8 mouse cellular contexts compared by ENCODE assay signal in genomic region chr16:4003489-4004398, GRCm38 (mm10). TPM values are rescaled to one million over a fixed set of nuclear protein-coding genes. Genes with fewer than 3 reads are reported as not detected.
DNase-seq lines count a peak whose midpoint lies in the region; ATAC-seq and TF ChIP-seq lines count a peak whose summit lies in the region.

Gene Slx4 (minus strand): TSS chr16:4003770.

- H3K9ac ChIP-seq in CH12.LX (ENCODE audit: insufficient read depth, low read depth) = peak within 1 kb of the TSS; percentile 77
- peak within 1 kb of the TSS; percentile 79 for H3K9ac ChIP-seq in forebrain, embryonic 11.5 days (ENCODE audit: low read length)
- H3K9ac ChIP-seq in heart, embryonic 16.5 days (ENCODE audit: low read length) = peak within 1 kb of the TSS; percentile 88
- peak within 1 kb of the TSS; percentile 87 for H3K9ac ChIP-seq in liver, embryonic 15.5 days
- peak within 1 kb of the TSS; percentile 83 for H3K9ac ChIP-seq in neural tube, embryonic 12.5 days

- TF ChIP-seq CTCF in CH12.LX (conservative IDR thresholded peaks at IDR 0.05 in 1 of 2, IDR thresholded peaks at IDR 0.05 in 1 of 2; ENCODE audit: low read depth in 2 of 2, low read length in 2 of 2) = peak; percentile 68 to 85

- peak; percentile 100 for DNase-seq in CH12.LX (ENCODE audit: extremely low read depth)
- DNase-seq in c-Kit-positive CD71-positive TER-119-negative erythroid progenitor cells, embryonic 14.5 days (ENCODE audit: low read depth) = peak; percentile 94
- peak; percentile 97 for DNase-seq in forebrain, embryonic 11.5 days (ENCODE audit: low spot score)
- DNase-seq in kidney, postnatal 36 days = peak; percentile 96 to 97
- DNase-seq in telencephalon, adult 2 months (ENCODE audit: low read depth, low spot score) = peak; percentile 97

- H3K4me1 ChIP-seq in CH12.LX (ENCODE audit: control insufficient read depth in 1 of 2, insufficient read depth in 2 of 2) = peaks cover 5 to 27% of the 10 kb centered on the region in 2 experiments; a peak in 3 of 4 replicates
- H3K4me1 ChIP-seq in forebrain, embryonic 11.5 days (replicated peaks; ENCODE audit: control insufficient read depth, insufficient read depth, low read length) = 0 out of 2 replicates have a peak, but pooled peaks cover 4% of the 10 kb centered on the region
- peaks cover 12% of the 10 kb centered on the region for H3K4me1 ChIP-seq in heart, embryonic 16.5 days (ENCODE audit: control insufficient read depth, insufficient read depth, low read length)
- peaks cover 31% of the 10 kb centered on the region for H3K4me1 ChIP-seq in liver, embryonic 15.5 days (replicated peaks)
- peaks cover 10% of the 10 kb centered on the region for H3K4me1 ChIP-seq in neural tube, embryonic 12.5 days

- peak; percentile 40; the same call in 1 of the 2 replicates for TF ChIP-seq EP300 in CH12.LX (IDR thresholded peaks at IDR 0.05; ENCODE audit: low read length)

- peaks cover 9% of the 10 kb centered on the region for H3K9me3 ChIP-seq in CH12.LX (replicated peaks; ENCODE audit: low read length)
- H3K9me3 ChIP-seq in forebrain, embryonic 11.5 days (ENCODE audit: control insufficient read depth, low read length) = no peaks in the 10 kb centered on the region
- H3K9me3 ChIP-seq in heart, embryonic 16.5 days (replicated peaks; ENCODE audit: control insufficient read depth, low read length) = no peaks in the 10 kb centered on the region
- H3K9me3 ChIP-seq in liver, embryonic 15.5 days (replicated peaks) = no peaks in the 10 kb centered on the region
- 0 out of 2 replicates have a peak, but pooled peaks cover 7% of the 10 kb centered on the region for H3K9me3 ChIP-seq in neural tube, embryonic 12.5 days

- H3K27ac ChIP-seq in CH12.LX (ENCODE audit: insufficient read depth, low read depth) = peak within 1 kb of the TSS; percentile 85
- H3K27ac ChIP-seq in forebrain, embryonic 11.5 days (ENCODE audit: low read depth, low read length) = peak within 1 kb of the TSS; percentile 55; the same call in 1 of the 2 replicates
- H3K27ac ChIP-seq in heart, embryonic 16.5 days (ENCODE audit: low read length) = peak within 1 kb of the TSS; percentile 90
- H3K27ac ChIP-seq in liver, embryonic 15.5 days (replicated peaks) = peak within 1 kb of the TSS; percentile 88
- peak within 1 kb of the TSS; percentile 50; the same call in 1 of the 2 replicates for H3K27ac ChIP-seq in neural tube, embryonic 12.5 days

- WGBS in forebrain, embryonic 11.5 days = 1% methylated on average over 57 of the region's 58 CpGs
- 2% methylated on average over 58 of the region's 58 CpGs for WGBS in heart, embryonic 16.5 days
- WGBS in liver, embryonic 15.5 days (ENCODE audit: insufficient replicate concordance) = 1% methylated on average over 58 of the region's 58 CpGs
- 1% methylated on average over 58 of the region's 58 CpGs for WGBS in neural tube, embryonic 12.5 days

- peak; percentile 100 for TF ChIP-seq POLR2A in CH12.LX (IDR thresholded peaks at IDR 0.05; ENCODE audit: low read depth, low read length)

- ATAC-seq in forebrain, embryonic 11.5 days (replicated peaks; ENCODE audit: low FRiP score) = peak; percentile 99
- peak; percentile 98 for ATAC-seq in heart, embryonic 16.5 days (replicated peaks; ENCODE audit: extremely low read depth, insufficient read depth, low FRiP score)
- ATAC-seq in liver, embryonic 15.5 days (ENCODE audit: insufficient read depth) = peak; percentile 94
- ATAC-seq in neural tube, embryonic 12.5 days (ENCODE audit: low FRiP score, low read depth) = peak; percentile 98

- peak; percentile 70 for TF ChIP-seq RAD21 in CH12.LX (IDR thresholded peaks at IDR 0.05; ENCODE audit: low read depth, low read length)

- H3K4me3 ChIP-seq in CH12.LX (replicated peaks in 1 of 3; ENCODE audit: low read depth in 2 of 3, low read length in 2 of 3, poor library complexity in 1 of 3) = peak within 1 kb of the TSS; percentile 67 to 86 (median 86)
- H3K4me3 ChIP-seq in forebrain, embryonic 11.5 days (ENCODE audit: low read depth, low read length) = peak within 1 kb of the TSS; percentile 81
- peak within 1 kb of the TSS; percentile 81 for H3K4me3 ChIP-seq in heart, embryonic 16.5 days (ENCODE audit: low read length)
- peak within 1 kb of the TSS; percentile 84 for H3K4me3 ChIP-seq in liver, embryonic 15.5 days (replicated peaks)
- H3K4me3 ChIP-seq in neural tube, embryonic 12.5 days = peak within 1 kb of the TSS; percentile 76

- in situ Hi-C loops in CH12.LX (cut with MboI; ENCODE audit: low pct_ligation_motif_present, low pct_unique_long_range_greater_than_20kb, low sequenced_read_pairs) = loop anchor here (5.0 to 10.0 kb wide), 2 partner anchors 76 to 159 kb away; partner anchors contain the start of gene Zfp174

- peaks cover 20 to 32% of the 10 kb centered on the region in 2 experiments for H3K36me3 ChIP-seq in CH12.LX (replicated peaks in 1 of 2; ENCODE audit: control insufficient read depth in 1 of 2, insufficient read depth in 1 of 2, low read length in 1 of 2)
- no peaks in the 10 kb centered on the region; the same call in 1 of the 2 replicates for H3K36me3 ChIP-seq in forebrain, embryonic 11.5 days (ENCODE audit: control insufficient read depth, insufficient read depth, low read length)
- peaks cover 20% of the 10 kb centered on the region for H3K36me3 ChIP-seq in heart, embryonic 16.5 days (ENCODE audit: control insufficient read depth, insufficient read depth)
- peaks cover 27% of the 10 kb centered on the region for H3K36me3 ChIP-seq in liver, embryonic 15.5 days (replicated peaks)
- peaks cover 23% of the 10 kb centered on the region for H3K36me3 ChIP-seq in neural tube, embryonic 12.5 days

- dilution Hi-C loops in CH12.LX (cut with MboI; ENCODE audit: extremely low pct_ligation_motif_present, extremely low pct_unique_long_range_greater_than_20kb, low sequenced_read_pairs) = no loop called here

- no peaks in the 10 kb centered on the region for H3K27me3 ChIP-seq in CH12.LX (replicated peaks)
- no peaks in the 10 kb centered on the region for H3K27me3 ChIP-seq in forebrain, embryonic 11.5 days (ENCODE audit: control insufficient read depth, insufficient read depth, low read length)
- H3K27me3 ChIP-seq in heart, embryonic 16.5 days (ENCODE audit: control insufficient read depth, insufficient read depth, low read length) = no peaks in the 10 kb centered on the region
- no peaks in the 10 kb centered on the region for H3K27me3 ChIP-seq in liver, embryonic 15.5 days
- H3K27me3 ChIP-seq in neural tube, embryonic 12.5 days (replicated peaks) = no peaks in the 10 kb centered on the region

- peaks cover 19% of the 10 kb centered on the region for H3K79me2 ChIP-seq in CH12.LX (replicated peaks; ENCODE audit: control insufficient read depth, extremely low read depth, insufficient read depth, poor library complexity, severe bottlenecking)

- peak within 1 kb of the TSS; percentile 76 for H3K4me2 ChIP-seq in CH12.LX (ENCODE audit: insufficient read depth, low read depth, poor library complexity, severe bottlenecking)
- peak within 1 kb of the TSS; percentile 86 for H3K4me2 ChIP-seq in forebrain, embryonic 11.5 days (ENCODE audit: low read depth, low read length, severe bottlenecking)
- peak within 1 kb of the TSS; percentile 90 for H3K4me2 ChIP-seq in heart, embryonic 16.5 days (ENCODE audit: low read depth, low read length)
- H3K4me2 ChIP-seq in liver, embryonic 15.5 days = peak within 1 kb of the TSS; percentile 83
- H3K4me2 ChIP-seq in neural tube, embryonic 12.5 days (replicated peaks) = peak within 1 kb of the TSS; percentile 89

TF ChIP-seq in CH12.LX, 34 proteins besides CTCF, POLR2A, EP300 and RAD21 (continues in another document):
- TF ChIP-seq NELFE (IDR thresholded peaks at IDR 0.05; ENCODE audit: low read depth, low read length) (peak; percentile 98), USF1 (IDR thresholded peaks at IDR 0.05; ENCODE audit: low read depth, low read length) (no peak), E2F4 (IDR thresholded peaks at IDR 0.05; ENCODE audit: insufficient replicate concordance, low read depth, low read length) (peak; percentile 63; the same call in 1 of the 2 replicates), IRF4 (IDR thresholded peaks at IDR 0.05; ENCODE audit: low read depth, low read length) (peak; percentile 76), TCF12 (IDR thresholded peaks at IDR 0.05; ENCODE audit: low read depth, low read length) (peak; percentile 95), JUND (conservative IDR thresholded peaks at IDR 0.05; ENCODE audit: low read depth, low read length) (no peak), PAX5 (IDR thresholded peaks at IDR 0.05; ENCODE audit: low read length) (no peak), ZNF384 (IDR thresholded peaks at IDR 0.05; ENCODE audit: low read depth, low read length) (no peak), HCFC1 (IDR thresholded peaks at IDR 0.05; ENCODE audit: low read depth, low read length) (peak; percentile 88), CHD1 (IDR thresholded peaks at IDR 0.05; ENCODE audit: low read depth, low read length) (peak; percentile 24; the same call in 1 of the 2 replicates), MAFK (IDR thresholded peaks at IDR 0.05; ENCODE audit: insufficient replicate concordance, low read length) (no peak), ELF1 (IDR thresholded peaks at IDR 0.05; ENCODE audit: low read depth, low read length) (peak; percentile 97), MAZ (IDR thresholded peaks at IDR 0.05; ENCODE audit: low read depth, low read length) (peak; percentile 47), GABPA (IDR thresholded peaks at IDR 0.05; ENCODE audit: insufficient replicate concordance, low read depth, low read length) (peak; percentile 23; the same call in 1 of the 2 replicates), CHD2 (IDR thresholded peaks at IDR 0.05; ENCODE audit: low read length) (peak; percentile 59; the same call in 1 of the 2 replicates), ETS1 (conservative IDR thresholded peaks at IDR 0.05; ENCODE audit: low read depth, low read length) (no peak; the same call in none of the 2 replicates), USF2 (conservative IDR thresholded peaks at IDR 0.05; ENCODE audit: low read depth, low read length) (no peak; the same call in 1 of the 2 replicates), KAT2A (IDR thresholded peaks at IDR 0.05; ENCODE audit: insufficient replicate concordance, low read length) (peak; percentile 64; the same call in 1 of the 2 replicates), MXI1 (IDR thresholded peaks at IDR 0.05; ENCODE audit: low read depth, low read length) (peak; percentile 70), TBP (conservative IDR thresholded peaks at IDR 0.05; ENCODE audit: low read depth, low read length) (peak; percentile 91)

RNA-seq across cellular contexts. Expression of gene Slx4, which starts in this region (rescaled TPM):
- 30.4 and 33.3 TPM in 2 replicates for total RNA-seq in CH12.LX (2012; rRNA removed)
- total RNA-seq in CH12.LX (2014; rRNA removed) = 13.4 and 14.9 TPM in 2 replicates
- polyA plus RNA-seq in CH12.LX (2012; ENCODE audit: insufficient read length, low read depth) = 40.2 and 47.4 TPM in 2 replicates
- 30.0 and 32.0 TPM in 2 replicates for polyA plus RNA-seq in forebrain, embryonic 11.5 days (2014; fragmentation: Nextera tagmentation; extraction: Ambion mirVana)
- polyA plus RNA-seq in heart, embryonic 16.5 days (2015; fragmentation: Nextera tagmentation; extraction: Ambion mirVana) = 8.8 and 8.9 TPM in 2 replicates
- 6.3 and 7.6 TPM in 2 replicates for polyA plus RNA-seq in liver, embryonic 15.5 days (2015; fragmentation: Nextera tagmentation; extraction: Ambion mirVana)
- 23.3 and 30.4 TPM in 2 replicates for polyA plus RNA-seq in neural tube, embryonic 12.5 days (2016; fragmentation: Nextera tagmentation; extraction: Ambion mirVana)

Comparison
In these comparisons a context has a peak if more than half of its experiments do, and no peak if none do; other contexts are left out.
1. Peak in every context shown above with its lines: DNase-seq, ATAC-seq, H3K4me3 ChIP-seq and H3K27ac ChIP-seq.